Mouse (Mus musculus): ENCODE measurements at regions not wholly inside any gene's neighbourhood (a gene's known extent, or its start where the extent isn't known, plus 50 kb on each side); places are given as distances from the start of the nearest gene placed in this dataset.

- peak; percentile 99 for TF ChIP-seq CTCF (IDR thresholded peaks at IDR 0.05; ENCODE audit: low read depth)
- TF ChIP-seq EP300 (IDR thresholded peaks at IDR 0.05; ENCODE audit: low read depth) = no peak
Observed at GRCm38 (mm10) chr11:20455085-20455864, 87.8 kb upstream of the Sertad2 start.
